Mouse (Mus musculus) ES-Bruce4 (cell line): ENCODE results near the gene Vwa7. TPM values are rescaled to one million over a fixed set of nuclear protein-coding genes. Genes with fewer than 3 reads are reported as not detected.

ENCODE experiments used
- H3K27ac ChIP-seq: 2 replicates; pipeline ENCODE4 v1.5.1; 2012; ENCODE audit warnings: low read length, inconsistent platforms; ENCODE audit not compliant: insufficient read depth
- H3K27me3 ChIP-seq: 2 replicates; pipeline ENCODE4 v1.6.1; 2012; ENCODE audit warnings: mild to moderate bottlenecking, low read length, inconsistent platforms; ENCODE audit not compliant: control insufficient read depth, poor library complexity, insufficient read depth, severe bottlenecking
- H3K36me3 ChIP-seq: 2 replicates; pipeline ENCODE4 v1.6.1; 2012; ENCODE audit warnings: inconsistent platforms, mild to moderate bottlenecking, low read length, moderate library complexity; ENCODE audit not compliant: control insufficient read depth, poor library complexity, insufficient read depth, severe bottlenecking
- H3K4me1 ChIP-seq: one replicate; pipeline ENCODE4 v1.8.1; 2011; ENCODE audit warnings: low read length; ENCODE audit not compliant: control insufficient read depth, insufficient read depth
- H3K4me3 ChIP-seq: 2 replicates; pipeline ENCODE4 v1.5.1; 2011; ENCODE audit warnings: low read depth, mild to moderate bottlenecking, low read length
- H3K9ac ChIP-seq: 2 replicates; pipeline ENCODE4 v1.6.1; 2012; ENCODE audit warnings: low read depth, mild to moderate bottlenecking, inconsistent platforms; ENCODE audit not compliant: poor library complexity, severe bottlenecking
- H3K9me3 ChIP-seq: replicated peaks from 2 replicates; pipeline ENCODE4 v1.6.1; 2012; ENCODE audit warnings: mild to moderate bottlenecking, low read length, inconsistent platforms; ENCODE audit not compliant: control insufficient read depth, poor library complexity, insufficient read depth, severe bottlenecking
- CTCF ChIP-seq: IDR thresholded peaks from one replicate; pipeline ENCODE4 v1.8.1; 2011; ENCODE audit warnings: low read depth, low read length
- EP300 ChIP-seq: IDR thresholded peaks from 2 replicates; pipeline ENCODE4 v1.6.1; 2011; ENCODE audit warnings: low read depth, low read length; ENCODE audit not compliant: insufficient read depth
- POLR2A ChIP-seq: IDR thresholded peaks from one replicate; pipeline ENCODE4 v1.8.1; 2011; ENCODE audit warnings: low read length; ENCODE audit not compliant: insufficient read depth
- polyA plus RNA-seq: library from polyadenylated mRNA; stranded (reverse); fragments of >200 nt; gene quantifications from 2 replicates; pipeline ENCODE4 v1.2.4, GENCODE M21; 2011; ENCODE audit warnings: low read depth; ENCODE audit not compliant: missing spikeins, insufficient read depth, insufficient read length

Vwa7 gene
- polyA plus RNA-seq, 1 experiment, result 0.30 TPM

- H3K4me1 ChIP-seq, result no peaks in the 10 kb centered on the region
These were observed 4.9 kb upstream of the Vwa7 start for GRCm38 (mm10) chr17:35011440-35011839.

GRCm38 (mm10) chr17:35012430-35012829 lies 3.9 kb upstream of the Vwa7 start:
- peaks cover 66% of the 10 kb centered on the region for H3K36me3 ChIP-seq
- H3K4me1 ChIP-seq, result no peaks in the 10 kb centered on the region
- H3K27me3 ChIP-seq, result no peaks in the 10 kb centered on the region
- H3K4me3 ChIP-seq, result no peak overlapping the region
- H3K9ac ChIP-seq, result no peak overlapping the region
- H3K9me3 ChIP-seq, result no peaks in the 10 kb centered on the region
- no peak overlapping the region for H3K27ac ChIP-seq
- TF ChIP-seq CTCF (no peak), EP300 (no peak)

More at GRCm38 (mm10) chr17:35011440-35011839, 4.9 kb upstream of the Vwa7 start:
- Histone ChIP-seq H3K27ac (no peak overlapping the region), H3K27me3 (no peaks in the 10 kb centered on the region), H3K9me3 (no peaks in the 10 kb centered on the region), H3K9ac (no peak overlapping the region), H3K4me3 (no peak overlapping the region), H3K36me3 (peaks cover 72% of the 10 kb centered on the region)
- TF ChIP-seq EP300, result no peak
- TF ChIP-seq POLR2A, result no peak
- no peak for TF ChIP-seq CTCF

- Histone ChIP-seq H3K4me1 (no peaks in the 10 kb centered on the region), H3K9me3 (no peaks in the 10 kb centered on the region), H3K9ac (no peak overlapping the region), H3K4me3 (no peak overlapping the region), H3K36me3 (peaks cover 62% of the 10 kb centered on the region), H3K27ac (no peak overlapping the region), H3K27me3 (no peaks in the 10 kb centered on the region)
- no peak for TF ChIP-seq EP300
- no peak for TF ChIP-seq POLR2A
- TF ChIP-seq CTCF, result no peak
These were observed 3.2 kb upstream of the Vwa7 start for GRCm38 (mm10) chr17:35013221-35013620.

GRCm38 (mm10) chr17:35015296-35015695 lies 1.1 kb upstream of the Vwa7 start:
- H3K4me1 ChIP-seq, result no peaks in the 10 kb centered on the region
- H3K9ac ChIP-seq, result no peak overlapping the region
- H3K27me3 ChIP-seq, result no peaks in the 10 kb centered on the region
- H3K36me3 ChIP-seq, result peaks cover 48% of the 10 kb centered on the region
- TF ChIP-seq EP300 (no peak), CTCF (no peak), POLR2A (no peak)
- H3K27ac ChIP-seq, result no peak overlapping the region
- no peaks in the 10 kb centered on the region for H3K9me3 ChIP-seq
- no peak overlapping the region for H3K4me3 ChIP-seq

- H3K9ac ChIP-seq, result no peak overlapping the region
- no peak overlapping the region for H3K27ac ChIP-seq
- peaks cover 31% of the 10 kb centered on the region for H3K36me3 ChIP-seq
- H3K9me3 ChIP-seq, result no peaks in the 10 kb centered on the region
- no peak overlapping the region for H3K4me3 ChIP-seq
- TF ChIP-seq CTCF (no peak), EP300 (no peak)
- no peaks in the 10 kb centered on the region for H3K27me3 ChIP-seq
- no peaks in the 10 kb centered on the region for H3K4me1 ChIP-seq
These were observed 669 bp downstream of the Vwa7 start for GRCm38 (mm10) chr17:35016791-35017705.

GRCm38 (mm10) chr17:35017706-35018030 lies 1.3 kb downstream of the Vwa7 start:
- H3K27ac ChIP-seq, result no peak overlapping the region
- peaks cover 25% of the 10 kb centered on the region for H3K36me3 ChIP-seq

More at GRCm38 (mm10) chr17:35017706-35018030, 1.3 kb downstream of the Vwa7 start:
- H3K27me3 ChIP-seq, result no peaks in the 10 kb centered on the region
- TF ChIP-seq EP300 (no peak), POLR2A (no peak), CTCF (no peak)
- H3K9ac ChIP-seq, result no peak overlapping the region
- H3K9me3 ChIP-seq, result no peaks in the 10 kb centered on the region
- no peak overlapping the region for H3K4me3 ChIP-seq
- H3K4me1 ChIP-seq, result peaks cover 2% of the 10 kb centered on the region
